Mouse (Mus musculus): ENCODE results near the gene Calhm1.

DNA sequence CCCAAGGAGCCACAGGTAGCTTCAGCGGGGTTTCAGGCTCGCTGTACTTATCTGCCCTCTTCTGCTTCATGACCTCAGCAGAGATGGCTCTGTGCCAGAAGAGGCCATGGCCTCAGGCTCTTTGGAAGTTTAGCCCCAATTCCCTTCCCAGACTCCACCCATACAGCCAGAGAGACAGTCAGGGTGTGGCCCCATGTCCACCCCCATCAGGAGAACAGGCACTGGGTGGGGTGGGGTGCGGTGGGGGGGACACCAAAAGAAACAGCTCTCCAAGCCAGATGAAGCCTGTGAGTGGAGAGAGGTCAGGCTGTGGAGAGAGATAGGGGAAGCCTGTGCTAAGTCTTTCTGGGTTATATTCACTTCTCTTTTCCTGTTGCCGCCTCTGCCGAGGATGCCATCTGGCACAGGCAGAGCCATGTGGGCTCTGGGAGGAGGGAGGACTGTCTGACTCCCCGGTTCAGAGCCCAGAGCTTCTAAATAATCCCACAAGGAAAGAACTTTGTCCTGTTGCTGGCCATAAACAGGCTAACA is 6.9 kb downstream of the Calhm1 start:
- TF ChIP-seq CTCF (IDR thresholded peaks at IDR 0.05; ENCODE audit: control insufficient read depth, insufficient read depth, insufficient replicate concordance, low read depth, low read length) (no peak), POLR2A (IDR thresholded peaks at IDR 0.05; ENCODE audit: control insufficient read depth, low read depth, low read length) (no peak)

Data from testis, adult 2 months (tissue).